Mouse (Mus musculus) E14TG2a.4 (cell line): Measurements from ENCODE around the gene Mreg.

Experiments used
- CTCF ChIP-seq: conservative IDR thresholded peaks from 2 replicates; pipeline ENCODE4 v1.5.1; 2014; ENCODE audit warnings: low read length
- NANOG ChIP-seq: IDR thresholded peaks from 2 replicates; pipeline ENCODE4 v1.6.1; 2014; ENCODE audit warnings: borderline replicate concordance, low read length, mixed read lengths
- POU5F1 ChIP-seq: IDR thresholded peaks from 2 replicates; pipeline ENCODE4 v1.6.1; 2014; ENCODE audit warnings: low read length, borderline replicate concordance

DNA sequence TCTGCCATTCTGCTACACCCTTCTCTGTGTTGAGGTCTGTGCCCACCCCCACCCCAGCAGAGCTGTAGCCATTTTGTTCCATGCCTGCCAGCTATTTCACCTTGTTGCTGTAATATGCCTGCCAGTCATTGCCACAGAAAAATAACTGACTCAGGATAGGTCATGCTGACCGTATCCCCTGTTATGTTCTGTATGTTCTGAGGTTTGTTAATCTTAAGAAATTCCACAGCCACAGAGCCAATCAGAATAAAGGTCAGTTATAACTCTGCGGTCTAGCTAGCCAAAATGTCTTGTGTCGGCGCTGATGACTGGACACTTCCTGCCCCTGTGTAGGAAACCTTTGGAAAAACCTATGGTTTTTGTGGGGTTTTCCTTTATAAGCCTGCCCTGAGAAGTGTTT, 67.7 kb downstream of the Mreg start:
- TF ChIP-seq CTCF (no peak), NANOG (no peak), POU5F1 (no peak)
